Mouse (Mus musculus): ENCODE measurements around the gene Gstt4. TPM values are rescaled to one million over a fixed set of nuclear protein-coding genes. Genes with fewer than 3 reads are reported as not detected.
"Not testable (repeated sequence)": the region's sequence is repeated elsewhere in the genome, so short reads cannot be mapped to it uniquely, and the experiment has no call there.

Gstt4 gene
- total and polyA plus RNA-seq, 3 experiments: not detected

DNA sequence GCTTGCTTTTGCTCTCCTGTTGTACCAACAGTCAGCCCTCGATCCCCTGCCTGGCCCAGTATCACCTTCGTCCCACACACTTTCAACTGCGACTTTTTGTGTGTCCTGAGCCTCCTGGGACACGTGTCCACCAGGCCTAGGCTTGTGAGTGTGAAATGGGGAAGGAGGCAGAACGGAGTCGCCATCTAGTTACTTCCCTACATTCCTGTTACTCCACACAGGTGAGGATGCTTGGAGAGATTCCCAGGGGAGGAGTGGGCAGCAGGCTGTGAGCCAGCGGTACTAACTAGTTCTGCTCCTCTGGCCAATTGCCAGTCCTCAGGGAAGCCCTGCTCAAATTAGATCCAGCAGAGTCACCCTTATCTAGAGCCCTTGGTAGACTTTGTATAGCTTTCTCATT, 38.4 kb upstream of the Gstt4 start:
- H3K4me3 ChIP-seq (ENCODE audit: control insufficient read depth in 1 of 2, insufficient read depth in 1 of 2, low read depth in 2 of 2, low read length in 2 of 2): peak overlapping the region; percentile 12 to 65
- no peaks in the 10 kb centered on the region for H3K9me3 ChIP-seq (replicated peaks; ENCODE audit: insufficient read depth, low read length)
- H3K9ac ChIP-seq (ENCODE audit: control insufficient read depth, low read depth, low read length, poor library complexity, severe bottlenecking): peak overlapping the region; percentile 31
- TF ChIP-seq ZKSCAN1 (IDR thresholded peaks at IDR 0.05; ENCODE audit: low read depth, low read length): no peak
- TF ChIP-seq HCFC1 (IDR thresholded peaks at IDR 0.05; ENCODE audit: low read depth, low read length): no peak
- TF ChIP-seq USF1 (IDR thresholded peaks at IDR 0.05; ENCODE audit: low read depth, low read length): peak; percentile 62
- no peak for TF ChIP-seq ETS1 (IDR thresholded peaks at IDR 0.05; ENCODE audit: low read depth, low read length)
- no peak for TF ChIP-seq SIN3A (IDR thresholded peaks at IDR 0.05; ENCODE audit: low read length)
- TF ChIP-seq ELF1 (IDR thresholded peaks at IDR 0.05; ENCODE audit: low read depth, low read length): no peak
- 0 out of 2 replicates have a peak, but pooled peaks have one; percentile 4 for TF ChIP-seq BHLHE40 (IDR thresholded peaks at IDR 0.05; ENCODE audit: borderline replicate concordance, low read depth, low read length)
- TF ChIP-seq CHD2 (IDR thresholded peaks at IDR 0.05; ENCODE audit: low read length): no peak
- TF ChIP-seq CTCF (IDR thresholded peaks at IDR 0.05 in 2 of 3, conservative IDR thresholded peaks at IDR 0.05 in 1 of 3; ENCODE audit: control insufficient read depth in 1 of 3, insufficient read depth in 1 of 3, low read depth in 2 of 3, low read length in 3 of 3, poor library complexity in 1 of 3, severe bottlenecking in 1 of 3): no peak
- H3K4me1 ChIP-seq (ENCODE audit: control insufficient read depth in 1 of 2, insufficient read depth in 2 of 2, low read length in 2 of 2): peaks cover 7 to 14% of the 10 kb centered on the region in 2 experiments; a peak in 3 of 4 replicates
- peak; percentile 74 for DNase-seq (ENCODE audit: low read depth, low spot score)
- H3K79me2 ChIP-seq (ENCODE audit: control insufficient read depth, insufficient read depth, low read length, poor library complexity): peaks cover 16% of the 10 kb centered on the region
- peak overlapping the region; percentile 15; the same call in 1 of the 2 replicates for H3K27ac ChIP-seq (ENCODE audit: control insufficient read depth, low read depth, low read length)
- peaks cover 0 to 18% of the 10 kb centered on the region in 2 experiments; a peak in 2 of 4 replicates for H3K36me3 ChIP-seq (ENCODE audit: control insufficient read depth in 1 of 2, insufficient read depth in 2 of 2, low read length in 2 of 2)
- no peaks in the 10 kb centered on the region for H3K27me3 ChIP-seq (ENCODE audit: control insufficient read depth in 1 of 2, insufficient read depth in 2 of 2, low read length in 2 of 2)

DNA sequence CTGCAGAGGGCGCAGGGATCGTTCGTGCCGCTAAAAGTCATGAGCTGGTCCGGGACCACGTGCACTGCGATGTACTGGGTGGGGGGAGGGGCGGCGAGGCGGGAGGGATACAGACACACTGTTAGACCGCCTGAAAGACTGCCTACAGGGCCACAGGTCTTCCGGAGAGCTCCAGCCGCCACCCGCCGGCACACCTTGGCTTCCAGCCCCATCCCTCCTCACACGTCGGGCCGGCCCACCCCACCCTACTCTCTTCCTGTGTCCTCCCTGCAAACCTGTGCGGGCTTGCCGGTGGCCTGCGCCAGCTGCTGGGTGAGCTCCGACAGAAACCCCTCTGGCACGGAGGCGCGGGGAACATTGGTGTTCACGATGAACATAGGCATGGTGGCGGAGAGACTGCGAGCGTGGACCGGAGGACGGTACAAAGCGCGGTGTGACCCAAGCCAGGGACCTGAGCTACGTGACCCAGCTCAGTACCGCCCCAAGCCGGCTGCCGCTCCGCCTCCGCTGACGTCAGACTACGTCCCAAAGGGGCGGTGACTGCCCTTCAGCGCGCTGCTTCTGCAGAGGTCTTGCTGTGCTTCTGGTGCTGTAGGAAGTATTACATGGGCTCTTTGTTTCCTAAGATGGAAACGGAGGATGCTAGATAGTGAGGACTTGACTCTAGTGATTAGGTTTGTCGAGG, 37.6 kb upstream of the Gstt4 start, which contains the start of gene Mif:
Gene Mif, minus strand, starts transcription at position 455 of the 685 bp plus-strand sequence.
- DNase-seq (ENCODE audit: low read depth, low spot score): peak; percentile 96
- peak within 1 kb of the TSS; percentile 43 for H3K27ac ChIP-seq (ENCODE audit: control insufficient read depth, low read depth, low read length)
- TF ChIP-seq NELFE (IDR thresholded peaks at IDR 0.05; ENCODE audit: low read depth, low read length) (peak; percentile 85), ZMIZ1 (IDR thresholded peaks at IDR 0.05; ENCODE audit: low read depth, low read length) (peak; percentile 88), HCFC1 (IDR thresholded peaks at IDR 0.05; ENCODE audit: low read depth, low read length) (peak; percentile 59), CHD1 (IDR thresholded peaks at IDR 0.05; ENCODE audit: low read depth, low read length) (peak; percentile 63; the same call in 1 of the 2 replicates), USF1 (IDR thresholded peaks at IDR 0.05; ENCODE audit: low read depth, low read length) (0 out of 2 replicates have a peak, but pooled peaks have one; percentile 10), MXI1 (IDR thresholded peaks at IDR 0.05; ENCODE audit: low read depth, low read length) (peak; percentile 89; the same call in 1 of the 2 replicates), TCF12 (IDR thresholded peaks at IDR 0.05; ENCODE audit: low read depth, low read length) (peak; percentile 51; the same call in 1 of the 2 replicates), POLR2AphosphoS2 (IDR thresholded peaks at IDR 0.05; ENCODE audit: low read length) (peak; percentile 81), SIN3A (IDR thresholded peaks at IDR 0.05; ENCODE audit: low read length) (peak; percentile 73), POLR2A (IDR thresholded peaks at IDR 0.05; ENCODE audit: control insufficient read depth in 1 of 2, insufficient read depth in 1 of 2, low read depth in 1 of 2, low read length in 2 of 2, poor library complexity in 1 of 2) (peak in 1 of 2 experiments; percentile 93; a peak in 2 of 4 replicates), TBP (IDR thresholded peaks at IDR 0.05; ENCODE audit: low read depth, low read length) (peak; percentile 74), ETS1 (IDR thresholded peaks at IDR 0.05; ENCODE audit: low read depth, low read length) (0 out of 2 replicates have a peak, but pooled peaks have one; percentile 7)

More for the DNA sequence above, 37.6 kb upstream of the Gstt4 start, which contains the start of gene Mif:
- H3K79me2 ChIP-seq (ENCODE audit: control insufficient read depth, insufficient read depth, low read length, poor library complexity): peaks cover 16% of the 10 kb centered on the region
- H3K4me3 ChIP-seq (ENCODE audit: control insufficient read depth in 1 of 2, insufficient read depth in 1 of 2, low read depth in 2 of 2, low read length in 2 of 2): peak within 1 kb of the TSS; percentile 62 to 80
- not testable (repeated sequence) for H3K9me3 ChIP-seq (replicated peaks; ENCODE audit: insufficient read depth, low read length); H3K27me3 ChIP-seq (ENCODE audit: control insufficient read depth in 1 of 2, insufficient read depth in 2 of 2, low read length in 2 of 2)
- H3K9ac ChIP-seq (ENCODE audit: control insufficient read depth, low read depth, low read length, poor library complexity, severe bottlenecking): peak within 1 kb of the TSS; percentile 73
- H3K4me1 ChIP-seq (ENCODE audit: control insufficient read depth in 1 of 2, insufficient read depth in 2 of 2, low read length in 2 of 2): peaks cover 7 to 14% of the 10 kb centered on the region in 2 experiments; a peak in 3 of 4 replicates
- peaks cover 0 to 18% of the 10 kb centered on the region in 2 experiments; a peak in 2 of 4 replicates for H3K36me3 ChIP-seq (ENCODE audit: control insufficient read depth in 1 of 2, insufficient read depth in 2 of 2, low read length in 2 of 2)
